Mouse (Mus musculus) heart, adult 18-20 months (tissue): ENCODE results near the gene Olfr854. TPM values are rescaled to one million over a fixed set of nuclear protein-coding genes. Genes with fewer than 3 reads are reported as not detected.

Experiments used
- DNase-seq, 2 experiments: peaks; one replicate each; pipeline ENCODE4 v3.0.0; 2021 to 2022; ENCODE audit warnings: mixed read lengths in 1 of 2
- long read RNA-seq, 2 experiments: library from polyadenylated mRNA; stranded (forward); transcript quantifications; one replicate each; pipeline ENCODE4 v2.0.0; 2021
- total RNA-seq, 2 experiments: library from RNA; stranded (reverse); gene quantifications; 2 replicates each; pipeline ENCODE4 v1.2.3; 2021

Olfr854 gene
- total RNA-seq, result not detected
- long read RNA-seq, experiment 1, result 0 reads
- long read RNA-seq, experiment 2, result 0 reads

- DNase-seq, result no peak
These were observed at the start of gene Olfr854 for GRCm38 (mm10) chr9:19567282-19567681. Gene Olfr854, minus strand, starts transcription at chr9:19567382.

GRCm38 (mm10) chr9:19582317-19582716 is 15.1 kb upstream of the Olfr854 start, which contains the start of gene Olfr855:
Gene Olfr855, plus strand, starts transcription at chr9:19582617.
- no peak for DNase-seq

DNA sequence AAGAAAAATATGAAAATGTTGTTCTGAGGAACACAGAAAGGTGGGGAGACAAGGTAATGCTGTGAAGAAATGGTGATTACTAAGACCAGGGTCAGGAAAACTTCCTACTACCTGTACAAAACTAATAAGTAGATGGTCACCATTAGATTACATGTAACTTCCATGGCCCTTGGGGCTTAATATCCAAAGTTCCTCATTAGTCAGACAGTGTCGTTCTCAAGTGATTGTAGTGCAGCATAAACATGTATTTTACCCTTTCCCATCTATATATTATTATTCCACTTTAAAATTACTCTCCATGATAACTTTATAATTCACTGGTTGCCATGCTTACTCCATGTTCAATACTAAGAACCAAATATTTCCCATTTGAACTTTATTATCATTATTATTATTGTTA is 26.2 kb downstream of the Olfr854 start, which contains the start of gene Olfr853:
Olfr853 (minus strand) TSS at position 101 of the 400 bp plus-strand sequence.
- DNase-seq, result no peak

Other genes starting within 250 kb of the Olfr854 start
- gene Olfr845, start 230.9 kb downstream of the Olfr854 start, total RNA-seq, result not detected
- not detected for gene Olfr846, start 203.4 kb downstream of the Olfr854 start, total RNA-seq
- gene Olfr847, start 188.7 kb downstream of the Olfr854 start, total RNA-seq, result not detected
- not detected for gene Olfr849, start 127.1 kb downstream of the Olfr854 start, total RNA-seq
- not detected for gene Olfr850, start 89.1 kb downstream of the Olfr854 start, total RNA-seq
- not detected for gene Olfr851, start 74.1 kb downstream of the Olfr854 start, total RNA-seq
- not detected for gene Olfr853, start 26.3 kb downstream of the Olfr854 start, total RNA-seq
- not detected for gene Olfr855, start 15.2 kb upstream of the Olfr854 start, total RNA-seq
- gene Zfp317, start 54.7 kb upstream of the Olfr854 start, total RNA-seq, result 10 to 100 TPM; 14.0 to 14.9 TPM
- gene Olfr857, start 142.1 kb upstream of the Olfr854 start, total RNA-seq, result not detected
- gene Olfr58, start 212.9 kb upstream of the Olfr854 start, total RNA-seq, result not detected
- not detected for gene Olfr859, start 237.5 kb upstream of the Olfr854 start, total RNA-seq